Mouse (Mus musculus): ENCODE measurements around the gene Gm11213.

Gm11213 gene

DNA sequence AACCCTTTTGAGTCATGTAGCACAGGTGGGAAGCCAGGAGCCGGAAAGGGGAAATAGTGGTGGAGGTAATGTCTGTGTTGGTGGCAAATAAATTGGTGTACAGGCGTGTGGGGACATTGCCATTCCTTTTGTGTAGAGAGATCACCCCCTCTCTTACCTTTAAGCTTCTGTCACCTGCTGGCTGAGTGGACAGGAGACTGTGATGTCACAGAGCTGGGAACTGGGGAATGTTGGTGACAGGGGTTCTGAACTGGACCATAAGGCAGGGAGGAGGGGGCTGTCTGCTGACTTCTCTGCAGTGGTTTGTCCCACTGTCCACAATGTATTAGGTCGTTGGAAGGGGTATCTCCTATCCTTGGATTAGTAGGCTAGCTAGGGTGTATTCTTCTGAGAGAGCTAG, at the start of gene Gm11213:
Gene Gm11213, minus strand, starts transcription at position 317 of the 400 bp plus-strand sequence.
- DNase-seq (ENCODE audit: low spot score), result no peak

DNA sequence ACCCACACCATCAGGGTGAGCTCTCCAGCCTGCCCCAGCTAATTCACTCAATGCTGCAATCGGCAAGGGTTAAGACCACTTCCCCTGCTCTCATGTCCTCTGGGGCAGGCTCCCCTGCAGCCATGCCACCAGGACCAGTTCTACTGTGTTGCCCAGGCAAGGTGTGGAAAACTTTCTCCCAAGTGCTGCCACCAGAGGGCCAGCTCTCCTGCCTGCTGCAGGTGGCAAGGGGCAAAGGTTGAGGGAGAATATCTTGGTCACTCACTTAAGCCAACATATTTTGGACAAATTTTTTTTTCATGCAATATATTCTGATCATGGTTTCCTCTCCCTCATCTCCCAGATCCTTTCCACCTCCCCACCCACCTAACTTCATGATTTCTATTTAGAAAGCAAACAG, 49.3 kb upstream of the Gm11213 start:
- DNase-seq (ENCODE audit: low spot score), result no peak

DNA sequence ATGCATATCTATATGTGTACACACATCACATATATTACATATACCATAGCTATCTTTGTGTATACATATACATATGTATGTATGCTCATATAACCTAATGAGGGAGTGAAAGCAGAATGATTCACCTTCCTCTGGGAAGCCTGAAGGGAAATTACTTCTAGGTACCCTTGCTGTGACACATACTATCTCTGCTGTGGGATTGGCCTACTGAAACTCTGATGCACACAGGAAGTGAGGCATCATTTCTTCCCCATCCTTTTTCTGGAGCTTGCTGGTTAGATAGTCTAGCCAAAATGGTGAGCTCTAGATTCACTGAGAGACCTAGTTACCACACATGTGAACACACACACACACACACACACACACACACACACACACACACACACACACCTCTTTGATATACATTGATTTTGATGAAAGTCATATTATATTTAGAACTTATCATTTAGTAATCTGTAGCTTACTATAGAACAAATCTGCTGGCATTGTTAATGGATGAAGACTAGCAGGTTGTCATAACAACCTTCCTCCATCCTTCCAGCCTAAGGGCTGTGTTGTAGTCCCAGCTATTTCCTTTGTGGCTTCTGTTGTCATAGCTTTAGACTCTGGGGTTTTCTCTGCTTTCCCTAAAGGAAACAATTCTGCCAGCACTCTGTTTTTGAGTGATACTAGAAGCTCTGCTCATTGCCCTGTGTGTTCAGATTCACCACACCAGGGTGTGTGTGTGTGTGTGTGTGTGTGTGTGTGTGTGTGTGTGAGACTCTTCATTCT, 39.1 kb upstream of the Gm11213 start:
- DNase-seq (ENCODE audit: low spot score), result no peak

DNA sequence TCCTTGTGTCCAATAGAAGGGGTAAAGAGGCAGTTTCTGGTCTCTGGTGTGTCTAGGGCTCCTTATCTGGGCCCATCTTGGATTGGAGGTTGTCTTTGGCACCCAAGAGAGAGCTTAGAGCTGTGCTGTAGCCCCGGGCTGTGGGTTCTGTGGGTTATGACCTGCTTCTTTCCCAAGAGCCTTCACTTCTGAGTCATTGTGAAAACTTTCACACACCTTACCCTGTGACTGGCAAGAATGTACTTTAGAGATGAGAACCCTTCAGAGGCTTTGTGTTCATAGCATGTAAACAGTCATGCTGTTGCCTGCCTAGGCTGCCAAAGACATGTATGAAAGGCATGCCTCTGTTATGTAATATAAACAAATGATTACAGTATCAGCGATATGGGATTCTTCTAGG, 34.8 kb upstream of the Gm11213 start:
- DNase-seq (ENCODE audit: low spot score), result peak; percentile 54

DNA sequence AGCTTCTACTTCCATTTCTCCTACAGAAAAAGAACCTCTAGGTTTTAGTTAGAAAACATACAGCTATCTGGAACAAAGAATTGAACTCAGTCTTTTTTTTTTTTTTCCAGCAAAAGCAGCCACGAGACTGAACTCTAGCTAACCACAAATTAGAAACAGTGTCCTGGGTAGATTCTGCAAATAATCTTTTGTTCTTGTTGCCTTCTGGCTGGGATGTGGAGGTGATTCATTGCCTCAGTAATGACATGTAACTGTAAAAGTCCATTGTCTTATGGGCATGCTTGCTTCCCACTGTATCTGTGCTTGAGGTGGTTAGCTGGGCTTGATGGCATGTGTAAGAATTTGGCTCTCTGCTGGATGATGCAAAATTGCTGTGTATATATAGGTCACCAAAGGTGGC, 33.5 kb upstream of the Gm11213 start:
- no peak for DNase-seq (ENCODE audit: low spot score)

DNA sequence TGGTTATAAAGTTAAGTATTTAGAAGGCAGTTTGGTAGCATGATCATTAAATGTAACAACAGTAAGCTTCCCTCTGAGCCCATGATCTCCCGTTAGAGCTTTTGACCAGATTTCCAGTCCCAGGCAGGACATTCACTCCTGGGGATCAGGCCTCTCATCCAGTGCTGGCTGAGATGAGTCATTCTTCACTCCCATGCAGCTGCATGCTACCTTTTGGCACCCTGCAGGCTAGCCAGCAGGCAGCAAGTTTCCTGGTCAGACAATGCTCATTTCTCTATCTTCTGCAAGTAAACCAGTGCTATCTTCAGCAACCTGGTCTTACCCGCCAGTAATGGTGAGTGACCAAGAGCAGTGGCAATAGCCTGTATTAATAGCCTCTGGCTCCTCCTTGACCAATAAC, 28.1 kb upstream of the Gm11213 start:
- no peak for DNase-seq (ENCODE audit: low spot score)

DNA sequence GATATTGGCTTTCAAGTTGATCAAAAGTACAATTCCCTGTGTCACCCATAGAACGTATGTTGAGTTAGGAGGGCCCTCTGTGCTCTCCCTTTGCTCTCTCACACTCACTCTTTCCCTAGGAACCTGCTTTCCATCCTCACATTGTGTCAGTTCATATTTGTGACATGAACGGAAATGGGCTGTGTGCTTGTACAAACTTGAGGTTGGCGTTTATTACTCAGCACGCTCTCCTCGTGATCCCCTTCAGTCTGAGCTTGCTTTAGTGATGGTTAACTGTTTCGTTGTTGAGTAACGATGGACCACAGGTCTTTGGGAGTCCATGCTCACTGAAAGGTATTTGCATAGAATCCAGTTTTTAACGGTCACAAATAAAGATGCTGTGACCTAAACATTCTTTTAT, 22.1 kb upstream of the Gm11213 start:
- no peak for DNase-seq (ENCODE audit: low spot score)

DNA sequence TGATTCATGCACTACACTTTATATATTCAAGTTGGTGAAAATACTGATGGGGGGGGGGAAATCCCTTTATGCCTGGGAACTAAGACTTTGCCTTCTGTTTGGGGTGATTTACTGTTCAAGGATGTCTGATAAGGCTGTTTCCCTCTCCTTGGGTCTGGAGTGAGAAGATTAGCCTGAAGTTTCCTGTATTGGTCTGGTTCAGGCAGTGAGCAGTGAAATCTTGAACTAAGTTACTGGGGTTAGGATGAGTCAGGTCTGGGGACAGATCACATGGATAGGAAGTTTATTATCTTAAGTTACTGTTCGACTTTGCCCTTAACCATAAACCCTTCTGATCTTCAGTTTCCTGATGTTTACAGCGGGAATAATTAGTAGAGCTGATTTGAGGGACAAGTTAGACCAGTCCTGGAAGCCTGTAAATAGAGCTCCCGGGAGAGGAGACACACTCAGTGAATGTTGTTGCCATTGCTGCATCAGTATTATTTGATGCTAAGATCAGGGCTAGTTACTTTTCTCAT, 20.6 kb upstream of the Gm11213 start:
- no peak for DNase-seq (ENCODE audit: low spot score)

DNA sequence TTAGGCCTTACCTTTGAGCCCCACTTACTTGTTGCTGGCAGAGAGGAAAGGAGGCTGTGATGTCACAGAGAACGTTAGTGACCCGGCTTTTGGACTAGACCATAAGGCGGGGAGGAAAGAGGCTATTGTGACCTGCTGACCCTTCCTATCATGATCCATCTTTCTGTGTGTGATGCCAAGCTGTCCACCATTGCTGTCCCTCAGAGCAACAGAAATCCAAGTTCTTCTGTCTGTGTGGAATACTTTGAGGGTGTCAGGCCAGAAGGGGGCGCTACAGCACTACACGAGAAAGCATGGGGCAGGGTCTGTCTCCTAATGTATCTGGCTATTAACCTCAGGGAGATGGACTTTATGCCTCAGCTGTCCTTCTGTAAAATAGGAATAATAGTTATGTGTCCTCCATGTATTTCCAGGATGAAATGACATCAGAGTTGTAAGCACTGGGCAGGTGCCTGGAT, 17.3 kb upstream of the Gm11213 start, which contains the start of gene Tex48:
Gene Tex48, minus strand, starts transcription at position 51 of the 458 bp plus-strand sequence.
- no peak for DNase-seq (ENCODE audit: low spot score)

DNA sequence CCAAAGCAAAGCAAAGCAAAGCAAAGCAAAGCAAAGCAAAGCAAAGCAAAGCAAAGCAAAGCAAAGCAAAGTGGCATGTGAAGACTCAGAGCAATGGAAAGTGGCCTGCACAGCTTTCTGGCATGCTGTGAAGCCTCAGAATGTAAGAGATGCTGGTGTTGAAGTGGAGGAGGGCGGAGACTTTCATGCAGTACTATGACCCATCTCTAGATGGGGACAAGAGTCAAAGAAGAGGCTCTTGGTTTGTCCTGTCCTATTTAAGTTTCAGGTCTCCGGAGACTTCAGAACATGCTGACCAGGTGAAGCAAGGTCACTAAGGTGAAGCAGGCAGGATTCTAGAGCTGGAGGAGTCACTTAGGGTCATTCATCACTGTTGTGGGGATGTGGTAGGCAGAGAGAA, 16.8 kb upstream of the Gm11213 start:
- DNase-seq (ENCODE audit: low spot score), result no peak

DNA sequence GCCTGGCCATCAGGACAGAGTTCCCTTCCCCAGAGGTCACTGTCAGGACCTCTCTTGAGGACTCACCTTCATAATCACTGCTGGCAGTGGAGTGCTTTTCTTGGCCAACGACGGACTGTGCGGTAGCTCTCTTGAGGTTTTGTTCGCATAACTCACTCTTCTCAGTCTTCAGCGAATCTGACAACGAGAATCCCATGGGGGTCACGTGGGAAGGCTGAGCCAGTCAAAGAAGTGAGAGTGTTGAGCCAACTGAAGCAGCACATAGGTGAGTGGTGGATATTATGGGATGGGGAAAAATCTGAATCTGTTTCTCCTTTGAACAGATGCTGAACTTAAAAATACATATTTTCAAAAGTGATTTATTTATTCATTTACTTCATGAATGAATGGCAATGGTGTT, 3.3 kb upstream of the Gm11213 start:
- DNase-seq (ENCODE audit: low spot score), result no peak

DNA sequence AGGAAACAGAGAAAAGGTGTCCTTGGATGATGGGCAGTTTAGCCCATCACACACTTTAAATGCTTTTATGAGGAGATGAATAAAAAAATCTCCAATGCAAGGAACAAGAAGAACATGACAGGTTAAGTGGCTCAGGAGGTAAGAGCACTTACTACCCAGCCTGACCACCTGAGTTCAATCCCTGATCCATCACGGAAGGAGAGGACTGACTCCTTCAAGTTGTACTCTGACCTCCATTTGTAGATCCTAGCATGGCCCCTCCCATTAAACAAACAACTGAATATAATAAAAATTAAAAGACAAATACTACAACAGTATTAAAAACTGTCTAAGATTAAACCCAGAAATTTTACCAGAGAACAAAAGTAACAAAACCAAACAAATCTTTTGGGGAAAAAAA, 907 bp upstream of the Gm11213 start:
- DNase-seq (ENCODE audit: low spot score), result no peak

DNA sequence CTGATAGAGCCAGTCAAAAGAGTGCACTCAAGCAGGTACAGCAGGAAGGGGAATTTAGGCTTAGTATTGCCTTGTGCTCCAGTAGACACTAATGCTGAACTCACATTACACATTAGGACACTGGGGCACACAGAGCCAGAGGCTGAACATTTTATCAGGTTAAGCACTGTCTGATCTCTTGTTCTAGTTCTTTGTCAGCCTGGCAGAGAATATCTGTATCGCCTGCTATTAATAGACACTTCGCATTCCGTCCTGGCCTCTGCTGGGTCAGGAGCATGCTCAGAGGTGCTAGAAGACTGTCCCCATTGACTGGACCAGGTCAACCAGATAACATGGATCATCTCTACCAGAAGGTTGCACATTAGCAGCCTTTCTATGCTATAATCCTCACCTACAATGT, 484 bp upstream of the Gm11213 start:
- DNase-seq (ENCODE audit: low spot score), result no peak

DNA sequence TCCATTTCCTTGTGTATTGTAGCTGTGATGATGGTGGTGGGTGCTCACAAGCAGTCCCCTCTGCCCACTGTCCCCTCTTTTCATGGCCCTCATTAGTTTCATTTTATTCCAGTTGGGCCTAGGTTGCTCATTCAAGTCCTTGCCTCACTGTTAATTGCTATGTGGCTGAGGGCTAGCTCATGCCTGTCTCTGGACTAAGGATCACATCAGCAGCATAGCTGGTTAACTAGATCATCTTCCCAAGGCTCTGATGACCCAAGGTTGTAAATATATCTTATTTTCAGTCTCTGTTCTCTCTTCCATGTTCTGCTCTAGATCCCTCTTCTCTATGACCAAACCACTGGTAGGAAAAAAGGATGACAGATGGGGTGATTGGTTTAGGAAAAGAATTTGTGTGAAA, 3.8 kb downstream of the Gm11213 start:
- no peak for DNase-seq (ENCODE audit: low spot score)

DNA sequence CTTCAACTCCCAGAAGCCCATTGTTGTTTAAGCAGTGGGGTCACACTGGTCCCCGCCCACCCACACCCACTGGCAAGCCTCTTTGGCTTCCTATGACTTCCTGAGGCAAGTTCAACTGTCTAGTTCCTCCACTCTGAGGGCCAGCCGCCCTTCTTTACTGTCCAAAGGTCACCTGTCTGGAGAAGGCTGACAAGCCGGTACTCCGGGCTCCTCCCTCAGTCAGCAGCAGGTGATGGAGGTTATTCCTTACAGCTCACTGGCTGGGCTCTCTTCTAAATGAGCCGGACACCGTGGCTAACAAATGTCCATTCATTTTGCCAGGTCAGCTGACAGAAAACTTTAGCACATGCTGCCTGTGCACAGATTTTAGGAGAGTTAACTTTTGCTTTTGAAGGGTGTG, 4.3 kb downstream of the Gm11213 start:
- no peak for DNase-seq (ENCODE audit: low spot score)

DNA sequence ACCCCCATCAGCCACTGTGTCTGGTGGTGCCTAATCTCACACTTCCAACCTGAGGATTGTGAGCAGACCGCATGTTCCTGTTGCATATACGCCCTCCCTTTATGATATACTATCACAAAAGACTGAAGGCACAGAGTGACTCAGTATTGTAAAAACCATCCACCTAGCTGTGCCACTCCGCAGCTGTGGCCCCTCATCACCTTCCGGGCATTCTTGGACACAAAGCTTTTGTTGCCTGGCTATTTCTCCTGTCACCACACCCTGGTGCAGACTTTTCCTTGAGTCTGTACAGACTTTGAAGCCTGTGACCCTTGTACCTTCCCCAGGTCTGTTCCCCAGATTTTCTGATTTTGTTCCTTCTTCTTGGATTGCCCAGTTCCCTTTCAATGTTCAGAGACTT, 9.1 kb downstream of the Gm11213 start:
- DNase-seq (ENCODE audit: low spot score), result no peak

DNA sequence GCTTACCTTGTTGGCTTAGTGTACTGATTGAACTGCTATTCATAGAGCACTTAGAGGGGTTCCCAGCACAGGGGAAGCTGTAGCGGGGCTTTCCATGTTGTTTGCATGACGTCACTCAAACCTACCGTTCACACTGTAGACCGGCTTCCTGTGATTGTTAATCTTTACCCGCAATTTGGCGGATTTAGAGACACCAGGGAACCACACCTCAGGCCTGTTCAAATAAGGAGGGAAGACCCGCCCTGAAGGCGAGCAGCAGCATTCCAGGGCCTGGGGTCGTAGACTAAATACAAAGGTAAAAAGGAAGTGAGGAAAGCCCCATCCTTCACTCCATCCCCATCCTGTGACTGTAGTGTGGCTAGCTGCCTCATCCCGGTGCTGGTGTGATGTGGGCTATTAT, 9.8 kb downstream of the Gm11213 start:
- DNase-seq (ENCODE audit: low spot score), result no peak

DNA sequence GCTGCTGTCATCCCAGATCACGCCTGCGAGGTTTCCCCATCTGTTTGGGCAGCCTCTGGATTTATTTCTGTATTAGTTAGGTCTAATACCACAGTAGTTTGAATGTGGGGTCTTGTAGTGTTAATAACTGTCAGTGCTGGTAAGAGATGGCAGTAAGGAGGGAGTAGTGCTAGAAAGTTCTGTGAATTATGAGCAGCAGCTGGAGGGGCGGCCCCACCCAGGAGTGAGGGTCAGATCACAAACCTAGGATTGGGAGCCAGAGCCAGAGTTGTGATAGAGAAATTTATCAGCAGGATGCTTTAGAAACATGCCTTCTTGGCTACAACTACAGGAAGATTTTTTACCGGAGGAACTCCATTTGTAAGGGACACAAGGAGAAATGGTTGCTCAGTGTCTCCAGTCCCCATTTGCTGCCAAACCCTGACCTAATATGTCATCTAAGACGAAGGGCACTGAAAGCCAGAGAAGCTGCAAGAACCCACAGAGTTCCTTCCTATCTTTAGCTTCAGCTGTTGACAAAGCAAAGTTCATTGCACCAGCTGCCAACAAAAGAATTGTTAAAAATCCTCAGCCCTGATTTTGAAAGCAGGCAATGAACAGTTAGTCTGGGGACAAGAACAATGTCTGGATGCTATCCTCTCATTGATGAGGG, 10.5 kb downstream of the Gm11213 start:
- DNase-seq (ENCODE audit: low spot score), result no peak

DNA sequence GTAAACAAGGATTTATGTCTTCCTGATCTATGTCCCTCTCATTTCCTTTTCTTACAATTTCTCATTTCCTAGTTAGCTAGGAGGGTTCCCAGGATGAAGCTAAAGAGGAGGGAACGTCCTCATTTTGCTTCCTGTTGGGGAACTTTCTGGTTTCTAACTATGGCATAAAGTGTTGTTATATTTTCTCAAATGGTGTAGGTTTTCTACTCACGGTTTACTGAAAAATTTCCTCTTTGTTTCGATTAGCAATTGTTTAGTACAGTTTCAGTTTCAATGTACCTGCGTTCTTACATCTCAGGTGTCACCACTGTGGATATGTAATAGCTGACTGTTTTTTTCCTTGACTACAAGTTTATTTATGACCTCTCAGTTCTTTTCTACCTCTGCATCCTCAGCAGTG, 14.5 kb downstream of the Gm11213 start:
- no peak for DNase-seq (ENCODE audit: low spot score)

DNA sequence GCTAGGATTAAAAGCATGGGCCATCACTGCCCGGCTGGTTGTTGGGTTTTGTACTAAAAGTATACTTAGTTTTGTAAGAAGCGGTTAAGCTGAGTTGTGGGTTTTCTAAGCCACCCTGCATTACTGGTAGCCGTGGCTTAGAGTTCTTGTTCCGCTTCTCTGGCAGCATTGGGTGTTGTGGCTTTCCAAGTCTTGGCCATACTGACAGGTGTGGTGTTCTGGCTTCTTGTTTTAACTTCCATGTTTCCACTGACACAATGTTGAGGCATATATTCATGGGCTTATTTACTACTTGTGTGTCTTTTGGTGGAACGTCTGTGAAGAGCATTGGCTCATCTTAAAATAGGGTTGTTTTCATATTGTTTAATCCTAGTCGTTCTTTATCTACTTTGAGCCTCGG, 15.1 kb downstream of the Gm11213 start:
- no peak for DNase-seq (ENCODE audit: low spot score)

DNA sequence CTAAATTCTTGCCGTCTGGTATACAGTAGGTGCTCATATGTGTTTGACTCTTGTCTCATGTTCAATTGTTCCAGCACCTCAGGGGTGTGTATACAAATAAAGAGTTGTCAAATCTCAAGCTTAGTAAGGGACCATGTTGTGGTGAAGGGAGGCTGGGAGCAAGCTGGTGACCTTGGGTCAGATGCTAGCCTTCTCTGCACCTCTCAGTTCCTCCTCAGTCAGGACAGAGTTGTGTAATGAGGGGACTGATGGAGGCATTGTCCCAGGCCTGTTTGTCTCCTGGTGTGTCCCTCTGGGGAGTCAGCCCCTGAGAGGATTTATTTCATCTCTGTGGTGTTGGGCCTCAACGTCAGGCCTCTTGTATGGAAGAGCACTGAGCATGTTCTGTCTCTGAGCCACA, 18.8 kb downstream of the Gm11213 start:
- DNase-seq (ENCODE audit: low spot score), result no peak

DNA sequence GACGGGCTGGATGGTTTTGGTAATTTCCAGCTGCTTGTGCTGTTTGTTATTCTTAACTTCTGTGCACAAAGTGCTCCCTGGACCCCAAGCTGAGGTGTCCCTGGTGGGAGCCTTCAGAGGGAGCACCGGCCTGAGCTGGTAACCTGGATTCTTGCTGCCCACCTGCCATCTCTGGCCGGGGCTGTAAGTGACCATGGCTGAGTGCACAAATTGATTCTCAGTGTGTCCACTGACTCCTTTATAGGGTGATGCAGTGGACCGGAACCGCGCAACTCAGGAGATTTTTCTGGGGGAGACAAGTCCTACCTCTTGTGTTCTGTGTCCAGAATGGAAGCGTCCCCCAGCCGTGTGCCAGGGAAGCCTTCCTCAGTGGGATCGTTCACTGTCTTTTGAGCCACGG, 19.8 kb downstream of the Gm11213 start:
- DNase-seq (ENCODE audit: low spot score), result no peak

DNA sequence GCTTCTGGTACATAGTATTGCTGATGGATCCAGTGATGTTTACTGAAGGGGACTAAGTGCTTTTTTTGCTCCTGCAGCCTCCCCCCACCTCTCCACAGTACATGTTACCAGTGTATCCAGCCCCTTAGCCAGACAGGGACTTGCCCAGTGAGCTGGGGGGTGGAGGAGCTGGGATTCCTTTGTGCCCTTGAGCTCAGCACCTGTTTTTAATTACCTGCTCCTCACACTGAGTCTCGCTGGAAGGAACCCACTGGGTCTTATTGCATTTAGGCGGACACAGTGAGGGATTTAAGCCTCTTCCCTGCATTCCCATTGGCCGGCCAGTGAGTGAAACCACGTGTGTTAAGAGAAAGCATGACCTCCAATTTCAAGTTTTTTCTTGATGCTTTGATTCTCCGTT, 22.5 kb downstream of the Gm11213 start:
- no peak for DNase-seq (ENCODE audit: low spot score)

DNA sequence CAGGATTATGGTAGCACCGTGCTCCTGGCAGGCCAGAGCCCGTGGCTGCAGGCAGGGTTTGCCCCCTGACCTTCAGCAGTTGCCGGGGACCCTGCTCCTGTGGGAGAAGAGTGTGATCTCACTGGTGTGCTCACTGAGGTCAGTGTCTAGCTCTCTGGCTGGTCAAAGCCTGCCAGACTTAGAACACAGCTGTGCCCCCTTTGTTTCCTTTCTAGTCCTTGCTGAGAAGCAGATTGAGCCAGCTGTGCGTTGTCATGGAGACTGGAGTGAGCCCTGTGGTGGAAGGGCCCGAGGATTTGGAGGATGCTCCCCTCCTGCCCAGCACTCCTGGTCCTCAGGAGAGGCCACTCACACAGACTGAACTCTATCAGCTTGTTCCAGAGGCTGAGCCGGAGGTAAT, 25.0 kb downstream of the Gm11213 start:
- no peak for DNase-seq (ENCODE audit: low spot score)
